Mouse (Mus musculus) heart, embryonic 14.5 days (tissue): ENCODE results near the gene Gpc1. TPM values are rescaled to one million over a fixed set of nuclear protein-coding genes. Genes with fewer than 3 reads are reported as not detected.
A peak's percentile ranks its signal among the peaks of the same experiment; 100 is the strongest.

Experiments used
- ATAC-seq: fragments of 200-750 bp; cut with Nextera tagmentation; 2 replicates; pipeline ENCODE4 v1.8.0; 2017; ENCODE audit warnings: low read depth, moderate TSS enrichment; ENCODE audit not compliant: insufficient number of reproducible peaks, insufficient read depth, low FRiP score
- H3K27ac ChIP-seq, 2 experiments: fragments of 200-500 bp in 1 of 2; fragments of 300-500 bp in 1 of 2; sonication (generic) in 1 of 2; replicated peaks in 1 of 2; 2 replicates each; pipeline ENCODE4 v1.5.1; 2012 to 2014; ENCODE audit warnings: low read depth in 2 of 2, low read length in 2 of 2, control low read depth in 1 of 2, mild to moderate bottlenecking in 1 of 2, mixed read lengths in 1 of 2; ENCODE audit not compliant: control insufficient read depth in 1 of 2, insufficient read depth in 1 of 2
- H3K27me3 ChIP-seq: fragments of 300-500 bp; sonication (generic); 2 replicates; pipeline ENCODE4 v1.6.1; 2014; ENCODE audit warnings: mild to moderate bottlenecking, low read length, control low read depth; ENCODE audit not compliant: control insufficient read depth, insufficient read depth
- H3K36me3 ChIP-seq: fragments of 300-500 bp; sonication (generic); 2 replicates; pipeline ENCODE4 v1.6.1; 2014; ENCODE audit warnings: mild to moderate bottlenecking, control low read depth, low read length, mixed read lengths; ENCODE audit not compliant: control insufficient read depth, insufficient read depth
- H3K4me1 ChIP-seq, 2 experiments: fragments of 200-500 bp in 1 of 2; fragments of 300-500 bp in 1 of 2; sonication (generic) in 1 of 2; 2 replicates each; pipeline ENCODE4 v1.6.1; 2012 to 2014; ENCODE audit warnings: low read length in 2 of 2, control low read depth in 1 of 2, mixed read lengths in 1 of 2; ENCODE audit not compliant: control insufficient read depth in 2 of 2, insufficient read depth in 2 of 2
- H3K4me2 ChIP-seq: fragments of 300-500 bp; sonication (generic); 2 replicates; pipeline ENCODE4 v1.6.1; 2014; ENCODE audit warnings: mild to moderate bottlenecking, low read length
- H3K4me3 ChIP-seq, 2 experiments: fragments of 200-500 bp in 1 of 2; fragments of 300-500 bp in 1 of 2; sonication (generic) in 1 of 2; 2 replicates each; pipeline ENCODE4 v1.5.1; 2012 to 2014; ENCODE audit warnings: low read length in 2 of 2, mild to moderate bottlenecking in 2 of 2, control low read depth in 1 of 2, low read depth in 1 of 2, moderate library complexity in 1 of 2; ENCODE audit not compliant: control insufficient read depth in 1 of 2, insufficient read depth in 1 of 2
- H3K9ac ChIP-seq: fragments of 300-500 bp; sonication (generic); 2 replicates; pipeline ENCODE4 v1.6.1; 2014; ENCODE audit warnings: mild to moderate bottlenecking, low read length
- H3K9me3 ChIP-seq: fragments of 300-500 bp; sonication (generic); 2 replicates; pipeline ENCODE4 v1.6.1; 2016; ENCODE audit warnings: low read length, control low read depth; ENCODE audit not compliant: control insufficient read depth
- WGBS: fragments of 180-500 bp; shearing (Covaris S2); extraction: QIAGEN DNeasy Blood & Tissue Kit; methylation state at CpG from one replicate; pipeline ENCODE4 v1.1.7; 2014; 5-methylcytosine and 5-hydroxymethylcytosine counted together
- polyA plus RNA-seq: library from polyadenylated mRNA; unstranded; fragments of >200 nt; fragmentation: Nextera tagmentation; extraction: Ambion mirVana; gene quantifications from 2 replicates; pipeline ENCODE4 v1.2.1, GENCODE M21; 2014

Gene Gpc1
- polyA plus RNA-seq = 55.3 and 59.7 TPM in 2 replicates

DNA sequence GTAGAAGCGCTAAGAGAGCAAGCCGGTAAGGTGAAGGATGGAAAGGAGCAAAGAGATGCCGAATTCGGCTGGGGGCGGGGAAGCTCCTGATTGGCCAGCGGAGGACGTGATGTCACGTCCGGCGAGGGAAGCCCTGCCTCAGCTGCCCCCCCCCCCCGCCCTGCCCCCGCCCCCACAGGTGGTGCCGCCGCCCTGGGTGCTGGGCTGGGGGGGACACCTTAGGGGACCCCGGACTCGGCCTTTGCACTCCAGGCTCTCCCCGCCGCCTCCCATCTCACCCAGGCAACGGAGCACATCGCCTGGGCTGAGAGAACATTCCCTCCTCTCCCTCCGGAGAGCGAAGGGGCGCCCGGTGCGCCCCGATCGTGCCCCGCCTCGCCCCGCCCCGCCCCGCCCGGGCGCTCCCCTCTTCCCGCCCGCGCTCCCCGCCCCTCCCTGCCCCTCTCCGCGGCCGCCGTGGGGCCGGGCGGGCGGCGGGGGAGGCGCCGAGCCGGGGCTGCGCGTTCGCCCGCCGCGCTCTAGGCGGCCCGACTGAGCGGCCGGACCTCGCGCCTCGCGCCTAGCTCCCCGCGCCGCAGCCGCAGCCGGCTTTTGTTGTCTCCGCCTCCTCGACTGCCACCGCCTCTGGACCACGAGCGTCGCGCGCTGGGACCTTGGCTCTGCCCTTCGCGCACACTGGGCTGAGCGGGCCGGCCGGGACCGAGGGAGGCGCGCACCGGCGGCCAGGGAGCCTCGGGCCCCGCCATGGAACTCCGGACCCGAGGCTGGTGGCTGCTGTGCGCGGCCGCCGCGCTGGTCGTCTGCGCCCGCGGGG lies at the start of gene Gpc1:
Gene Gpc1, plus strand, starts transcription at position 458 of the 814 bp plus-strand sequence.
- peaks cover 14 to 28% of the 10 kb centered on the region in 2 experiments; a peak in 3 of 4 replicates for H3K4me1 ChIP-seq
- peak; percentile 66 for ATAC-seq
- peak within 1 kb of the TSS; percentile 79 to 91 for H3K27ac ChIP-seq
- H3K4me2 ChIP-seq = peak within 1 kb of the TSS; percentile 87
- 0 out of 2 replicates have a peak, but pooled peaks cover 10% of the 10 kb centered on the region for H3K36me3 ChIP-seq
- no peaks in the 10 kb centered on the region for H3K9me3 ChIP-seq
- peaks cover 39% of the 10 kb centered on the region for H3K27me3 ChIP-seq
- H3K9ac ChIP-seq = peak within 1 kb of the TSS; percentile 97
- peak within 1 kb of the TSS; percentile 63 to 79 for H3K4me3 ChIP-seq
- WGBS = under 1% methylated on average over 67 of the region's 99 CpGs

DNA sequence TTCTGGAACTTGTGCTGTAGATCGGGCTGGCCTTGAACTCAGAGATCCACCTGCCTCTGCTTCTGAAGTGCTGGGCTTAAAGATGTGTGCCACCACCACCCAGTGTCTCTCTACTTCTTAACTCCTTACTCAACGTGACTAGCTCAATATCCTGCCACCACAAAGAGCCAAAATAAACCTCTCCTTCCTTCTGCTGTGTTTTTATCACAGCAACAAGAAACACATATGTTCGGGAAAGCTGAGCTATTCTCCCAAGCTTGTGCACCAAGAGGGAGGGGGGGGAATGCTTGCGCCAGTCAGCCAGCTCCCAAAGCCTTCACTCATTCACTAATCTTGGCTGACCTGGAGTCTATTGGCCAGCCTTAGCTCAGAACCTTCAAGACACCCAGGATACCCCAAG lies 49.6 kb upstream of the Gpc1 start:
- WGBS = 61% methylated on average over 4 of the region's 4 CpGs
- Histone ChIP-seq H3K36me3 (no peaks in the 10 kb centered on the region), H3K4me3 (no peak overlapping the region), H3K4me1 (peaks cover 8 to 9% of the 10 kb centered on the region in 2 experiments), H3K9ac (no peak overlapping the region), H3K4me2 (no peak overlapping the region), H3K27ac (no peak overlapping the region), H3K27me3 (peaks cover 18% of the 10 kb centered on the region), H3K9me3 (no peaks in the 10 kb centered on the region)
- ATAC-seq = no peak

DNA sequence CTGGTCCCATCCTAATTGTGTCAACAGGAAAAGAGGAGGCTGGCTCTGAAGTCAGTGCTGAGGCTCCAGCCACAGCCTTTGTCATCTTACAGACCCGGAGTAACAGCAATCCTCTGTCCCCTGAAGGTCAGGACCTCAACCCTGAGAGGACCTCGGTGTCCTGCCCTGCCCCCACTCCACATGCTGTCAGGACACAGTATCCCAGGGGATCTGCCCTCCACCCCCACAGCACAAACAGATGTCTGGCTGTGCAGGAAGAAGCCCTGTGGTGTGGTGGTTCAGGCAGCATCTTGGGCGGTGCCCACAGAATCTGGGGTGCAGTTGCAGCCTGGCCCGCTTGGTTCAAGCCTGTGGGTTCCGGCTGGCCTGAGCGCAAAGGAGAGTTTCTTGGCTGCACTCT lies 48.9 kb upstream of the Gpc1 start:
- no peak for ATAC-seq
- H3K27me3 ChIP-seq = peaks cover 10% of the 10 kb centered on the region
- H3K36me3 ChIP-seq = no peaks in the 10 kb centered on the region
- no peaks in the 10 kb centered on the region for H3K9me3 ChIP-seq
- H3K4me3 ChIP-seq = no peak overlapping the region
- no peak overlapping the region for H3K4me2 ChIP-seq
- no peak overlapping the region for H3K9ac ChIP-seq
- no peak overlapping the region for H3K27ac ChIP-seq
- 61% methylated on average over 6 of the region's 6 CpGs for WGBS
- peaks cover 14 to 15% of the 10 kb centered on the region in 2 experiments for H3K4me1 ChIP-seq

DNA sequence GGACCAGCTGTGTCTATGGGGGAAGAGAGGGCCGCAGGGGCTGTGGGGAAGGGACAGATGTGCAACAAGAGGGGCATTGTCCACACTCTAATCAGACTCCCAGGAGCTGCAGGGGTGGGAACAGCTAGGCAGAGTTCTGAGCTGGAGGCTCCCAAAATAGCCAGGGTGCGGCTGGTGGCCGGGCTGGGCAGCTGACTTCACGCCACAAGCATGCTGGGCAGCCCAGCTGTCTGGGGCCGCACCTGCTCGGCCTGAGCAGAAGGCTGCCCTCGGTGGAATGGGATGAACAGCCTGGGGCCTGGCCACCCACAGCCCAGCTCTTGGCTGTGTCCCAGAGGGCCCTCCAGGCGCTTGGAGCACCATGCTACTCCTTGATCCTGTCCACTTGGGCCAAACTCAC lies 44.2 kb upstream of the Gpc1 start:
- Histone ChIP-seq H3K9me3 (no peaks in the 10 kb centered on the region), H3K27ac (peak overlapping the region; percentile 84 to 85), H3K9ac (0 out of 2 replicates have a peak overlapping the region, but pooled peaks have one; percentile 1), H3K4me2 (no peak overlapping the region), H3K4me3 (no peak overlapping the region), H3K4me1 (peaks cover 29 to 36% of the 10 kb centered on the region in 2 experiments), H3K27me3 (peaks cover 6% of the 10 kb centered on the region; the same call in 1 of the 2 replicates), H3K36me3 (no peaks in the 10 kb centered on the region)
- WGBS = 14% methylated on average over 8 of the region's 8 CpGs
- ATAC-seq = peak; percentile 75

DNA sequence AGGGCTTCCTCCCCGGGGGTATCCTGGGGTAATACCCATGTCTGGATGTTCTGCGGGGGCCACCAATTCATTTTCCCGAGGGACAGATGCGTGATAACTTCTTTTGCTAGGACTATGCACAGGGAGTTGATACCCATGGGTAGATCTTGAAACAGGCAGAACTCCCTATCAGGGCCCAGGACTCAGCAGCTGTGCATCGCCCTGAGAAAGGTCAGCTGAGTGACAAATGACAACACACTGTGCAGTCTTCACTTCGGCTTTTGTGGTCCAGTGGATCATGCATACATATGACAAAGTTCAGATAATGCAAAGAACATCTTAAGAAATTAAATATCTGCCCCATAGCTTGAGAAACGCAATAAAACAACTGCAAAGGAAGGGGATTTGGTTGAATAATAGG lies 43.4 kb upstream of the Gpc1 start:
- Histone ChIP-seq H3K36me3 (no peaks in the 10 kb centered on the region), H3K9me3 (no peaks in the 10 kb centered on the region), H3K4me1 (peaks cover 33 to 38% of the 10 kb centered on the region in 2 experiments), H3K9ac (no peak overlapping the region), H3K4me2 (no peak overlapping the region), H3K27me3 (no peaks in the 10 kb centered on the region; the same call in 1 of the 2 replicates), H3K4me3 (no peak overlapping the region), H3K27ac (0 out of 4 replicates have a peak overlapping the region, but pooled peaks of 1 of the 2 experiments have one; percentile 85)
- ATAC-seq = no peak
- 73% methylated on average over 7 of the region's 7 CpGs for WGBS

DNA sequence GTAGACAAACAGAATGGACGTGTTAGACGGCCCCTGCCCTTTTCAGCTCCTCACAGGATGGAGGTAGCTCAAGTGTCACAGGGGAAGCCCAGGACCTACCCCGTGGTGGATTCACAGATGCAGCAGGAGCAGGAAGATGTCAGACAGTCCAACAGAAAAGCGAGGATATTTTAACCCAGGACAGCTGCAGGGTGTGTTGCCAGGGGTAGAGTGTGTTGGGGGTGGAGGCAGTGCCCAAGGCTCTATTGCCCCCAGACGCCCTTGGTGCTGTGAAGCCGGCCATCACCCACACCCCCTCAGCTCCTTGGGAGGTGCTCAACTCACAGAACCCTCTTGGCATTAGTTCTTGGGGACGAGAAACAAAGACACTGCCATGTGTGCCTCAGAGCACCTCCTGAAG lies 40.8 kb upstream of the Gpc1 start:
- Histone ChIP-seq H3K4me1 (peaks cover 33 to 38% of the 10 kb centered on the region in 2 experiments), H3K27me3 (no peaks in the 10 kb centered on the region), H3K36me3 (no peaks in the 10 kb centered on the region), H3K4me3 (no peak overlapping the region), H3K9ac (no peak overlapping the region), H3K9me3 (no peaks in the 10 kb centered on the region), H3K27ac (no peak overlapping the region), H3K4me2 (no peak overlapping the region)
- no peak for ATAC-seq
- 50% methylated on average over 7 of the region's 7 CpGs for WGBS

DNA sequence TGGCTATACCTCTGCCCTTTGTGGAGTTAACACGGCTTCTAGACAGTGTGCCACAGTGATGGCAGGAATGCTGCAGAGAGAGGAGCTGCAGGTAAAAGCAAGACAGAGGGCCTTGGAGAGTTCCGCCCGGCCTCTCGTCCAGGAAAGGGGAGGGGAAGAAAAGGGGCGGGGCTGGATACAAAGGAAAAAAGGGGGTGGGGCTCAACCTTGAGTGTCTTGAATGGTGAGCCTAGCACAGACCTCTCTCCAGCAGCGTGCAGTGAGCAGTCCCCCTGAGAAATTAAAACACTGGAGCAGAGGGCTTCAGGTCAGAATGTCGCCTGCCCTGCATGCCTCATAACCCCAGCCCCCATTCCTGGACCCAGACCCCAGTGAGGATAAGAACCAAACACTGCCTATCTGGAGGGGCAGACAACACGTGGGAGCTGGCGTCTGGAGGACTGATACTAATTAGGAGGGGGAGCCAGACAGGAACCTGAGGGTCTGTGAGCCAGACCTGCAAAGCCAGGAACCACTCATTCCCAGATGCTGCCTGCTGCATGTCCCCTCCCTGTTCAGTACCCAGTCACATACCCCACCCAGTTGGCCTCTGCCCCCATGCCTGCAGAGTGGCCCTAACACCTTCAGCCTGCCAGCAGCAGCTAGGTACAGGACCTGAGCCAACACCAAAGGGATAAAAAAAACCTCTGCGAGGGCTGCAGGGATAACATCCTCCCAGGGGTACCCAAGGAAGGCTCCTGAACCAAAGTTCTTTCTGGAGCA lies 40.2 kb upstream of the Gpc1 start:
- H3K9me3 ChIP-seq = no peaks in the 10 kb centered on the region
- no peaks in the 10 kb centered on the region for H3K27me3 ChIP-seq
- ATAC-seq = peak; percentile 36; the same call in 1 of the 2 replicates
- H3K4me2 ChIP-seq = peak overlapping the region; percentile 21
- peaks cover 31 to 36% of the 10 kb centered on the region in 2 experiments for H3K4me1 ChIP-seq
- 10% methylated on average over 10 of the region's 10 CpGs for WGBS
- H3K9ac ChIP-seq = no peak overlapping the region
- no peaks in the 10 kb centered on the region for H3K36me3 ChIP-seq
- no peak overlapping the region; a peak in 1 of 4 replicates for H3K27ac ChIP-seq
- no peak overlapping the region for H3K4me3 ChIP-seq
